Mouse (Mus musculus) layer of hippocampus, adult 8-10 months (tissue): ENCODE data around the gene Bbs5. TPM values are rescaled to one million over a fixed set of nuclear protein-coding genes. Genes with fewer than 3 reads are reported as not detected.
"Not testable (repeated sequence)": the region's sequence is repeated elsewhere in the genome, so short reads cannot be mapped to it uniquely, and the experiment has no call there.

ENCODE experiments used
- DNase-seq, 2 experiments: peaks; one replicate each; pipeline ENCODE4 v3.0.0; 2022; ENCODE audit warnings: low spot score in 2 of 2
- total RNA-seq, 4 experiments: library from RNA; stranded (reverse); gene quantifications; 2 replicates each; pipeline ENCODE4 v1.2.4; 2022

Gene Bbs5
- total RNA-seq = 10 to 100 TPM; 26.4 to 33.3 (median 30.0) TPM

DNA sequence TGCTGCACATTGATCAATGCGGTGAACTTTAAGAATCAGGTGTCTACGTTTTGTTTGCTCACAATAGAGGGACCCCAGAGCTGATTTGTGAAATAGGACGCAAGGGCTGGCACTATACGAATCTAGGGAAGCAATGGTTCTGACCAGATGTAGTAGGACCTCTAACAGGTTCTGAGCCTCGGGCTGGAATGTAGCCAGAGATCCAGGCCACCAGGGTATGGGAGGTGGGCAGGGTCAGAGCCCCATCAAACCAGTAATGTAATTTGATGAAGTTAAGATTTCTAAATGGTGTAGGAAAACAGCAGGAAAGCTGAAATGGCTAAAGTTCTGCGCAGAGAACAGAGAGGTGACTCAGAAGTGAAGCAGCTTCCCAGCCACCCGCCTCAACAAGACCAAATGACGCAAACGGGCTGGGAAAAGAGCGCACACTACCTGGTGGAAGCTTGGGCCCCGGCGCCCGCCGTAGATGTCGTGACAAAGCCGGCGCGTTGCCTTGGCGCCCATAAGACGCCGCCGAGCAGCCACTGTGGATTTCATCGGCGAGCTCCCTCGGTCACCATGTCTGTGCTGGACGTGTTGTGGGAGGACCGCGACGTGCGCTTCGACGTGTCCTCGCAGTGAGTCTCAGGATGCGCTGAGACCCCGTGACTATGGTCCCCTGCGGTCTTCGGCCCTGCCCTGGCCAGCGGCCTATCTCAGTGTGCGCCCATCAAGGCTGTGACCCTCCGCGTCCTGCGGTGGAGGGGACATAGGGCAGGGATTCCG, at the start of gene Bbs5:
TSS of gene Bbs5 (plus strand) at position 446 of the 765 bp plus-strand sequence.
- DNase-seq = peak; percentile 92 to 96

GRCm38 (mm10) chr2:69603726-69604393, 43.1 kb upstream of the Bbs5 start:
- DNase-seq = no peak

DNA sequence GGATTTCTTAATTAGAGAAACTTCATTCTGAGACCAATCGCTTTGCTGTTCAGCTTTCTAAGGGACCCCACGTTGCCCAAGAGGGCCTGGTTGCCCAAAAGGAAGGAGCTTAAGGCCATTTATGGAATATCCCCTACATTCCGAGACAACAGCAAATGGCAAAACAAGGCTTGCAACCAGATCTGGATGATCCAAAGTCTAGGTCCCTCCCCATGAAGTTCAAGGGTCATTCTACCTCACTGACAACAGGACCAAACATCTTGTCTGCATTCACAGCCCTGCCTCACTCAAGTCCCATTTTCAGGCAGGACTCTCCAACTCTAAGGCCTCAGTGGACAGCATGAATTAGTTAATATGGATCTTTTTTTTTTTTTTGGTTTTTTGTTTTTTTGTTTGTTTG, 40.4 kb upstream of the Bbs5 start:
- no peak for DNase-seq

DNA sequence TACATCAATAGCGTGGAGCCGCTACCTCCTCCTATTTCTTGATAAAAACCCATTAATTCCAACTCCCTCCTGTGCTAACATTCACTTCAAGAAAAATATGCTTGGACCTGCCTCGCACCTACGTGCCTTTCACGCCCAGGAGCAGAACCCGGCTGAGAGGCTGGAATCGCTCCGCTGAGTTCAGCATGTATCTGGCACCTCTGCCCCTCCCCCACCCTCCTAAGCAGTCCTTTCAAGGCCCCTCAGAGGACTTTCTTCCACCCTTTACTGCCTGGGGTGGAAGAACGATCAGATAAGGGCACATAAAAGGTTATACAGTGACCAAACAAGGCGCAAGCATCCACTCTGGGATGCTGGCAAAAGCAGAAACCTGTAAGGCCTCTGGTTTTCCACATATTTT, 34.7 kb upstream of the Bbs5 start:
- DNase-seq = no peak

DNA sequence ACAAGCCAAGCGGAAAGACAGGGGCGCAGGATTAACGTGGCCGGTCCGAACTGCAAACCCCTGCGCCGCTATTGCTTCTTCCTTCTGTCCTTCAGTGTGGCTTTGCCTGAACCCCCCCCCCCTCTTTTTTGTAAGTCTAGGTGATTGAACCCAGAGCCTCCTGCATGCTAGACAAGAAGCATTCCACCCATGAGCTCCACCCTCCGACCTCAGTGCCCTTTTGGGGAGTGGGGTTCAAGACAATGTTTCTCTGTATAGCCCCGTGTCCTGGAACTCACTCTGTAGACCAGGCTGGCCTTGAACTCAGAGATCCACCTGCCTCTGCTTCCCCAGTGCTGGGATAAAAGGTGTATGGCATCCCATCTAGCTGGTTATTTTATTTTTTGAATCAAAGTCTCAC, 34.3 kb upstream of the Bbs5 start:
- no peak for DNase-seq

DNA sequence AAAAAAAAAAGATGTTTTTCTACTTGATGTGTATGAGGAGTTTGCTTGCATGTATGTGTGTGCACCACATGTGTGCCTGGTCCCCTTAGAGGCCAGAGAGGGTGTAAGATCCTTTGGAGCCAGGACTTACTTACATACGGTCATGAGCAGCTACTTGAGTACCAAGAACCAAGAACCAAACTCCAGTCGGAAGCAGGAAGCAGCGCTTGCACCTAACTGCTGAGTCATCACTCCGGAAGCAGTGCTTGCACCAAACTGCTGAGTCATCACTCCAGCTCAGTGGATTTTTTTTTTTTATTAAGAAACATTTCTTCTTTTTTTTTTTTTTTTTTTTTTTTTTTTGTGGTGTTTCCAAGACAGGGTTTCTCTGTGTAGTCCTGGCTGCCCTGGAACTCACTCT, 33.7 kb upstream of the Bbs5 start:
- DNase-seq = no peak

DNA sequence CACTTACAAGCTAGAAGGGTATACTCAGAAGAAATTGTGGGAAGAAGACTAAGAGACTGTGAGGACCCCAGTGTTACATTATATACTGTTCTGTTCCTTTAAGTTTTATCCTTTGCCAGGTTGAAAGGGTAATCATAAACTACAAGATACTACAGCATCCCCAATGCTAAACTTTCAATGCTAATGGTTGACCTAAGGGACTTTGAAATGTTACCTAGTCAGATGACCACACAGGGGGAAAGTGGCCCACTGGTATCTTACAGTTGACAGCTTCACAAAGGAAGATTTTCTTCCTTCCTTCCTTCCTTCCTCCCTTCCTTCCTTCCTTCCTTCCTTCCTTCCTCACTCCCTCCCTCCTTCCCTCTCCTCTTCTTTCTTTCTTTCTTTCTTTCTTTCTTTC, 28.6 kb upstream of the Bbs5 start:
- no peak for DNase-seq

GRCm38 (mm10) chr2:69619286-69619685, 27.7 kb upstream of the Bbs5 start:
- DNase-seq = no peak

DNA sequence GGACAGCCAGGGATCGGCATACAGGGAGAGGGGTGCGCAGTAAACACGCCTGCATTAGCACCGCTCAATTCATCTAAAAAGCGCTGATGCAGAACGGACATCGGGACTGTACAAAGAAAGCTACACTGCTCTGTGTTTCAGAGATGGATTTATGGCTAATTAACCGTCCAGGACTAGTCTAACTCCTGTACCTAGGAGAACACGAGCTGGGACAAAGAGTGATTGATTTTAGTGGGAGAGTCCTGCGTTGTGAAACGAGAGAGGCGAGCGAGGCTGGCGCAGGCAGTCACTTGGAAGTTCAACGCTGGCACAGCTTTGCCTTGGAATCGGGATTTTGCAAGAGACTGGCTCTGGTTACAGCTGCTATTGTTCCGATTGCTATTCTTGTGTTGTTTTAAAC, 17.8 kb upstream of the Bbs5 start:
- no peak for DNase-seq

DNA sequence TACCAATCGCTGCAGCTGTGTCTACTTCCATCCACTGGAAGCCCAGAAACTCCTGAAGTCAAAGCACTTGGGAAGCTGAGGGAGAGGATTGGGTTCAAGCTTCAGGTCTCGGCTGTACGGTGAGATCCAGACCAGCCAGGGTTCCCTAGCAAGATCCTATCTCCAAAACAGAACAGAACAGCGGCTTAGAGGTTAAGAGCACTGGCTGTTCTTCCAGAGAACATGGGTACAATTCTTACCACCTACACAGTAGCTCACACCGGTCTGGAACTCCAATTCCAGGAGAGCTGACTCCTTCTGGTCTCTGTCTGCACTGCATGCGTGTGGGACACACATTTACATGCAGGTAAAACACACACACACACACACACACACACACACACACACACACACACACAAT, 17.1 kb upstream of the Bbs5 start:
- no peak for DNase-seq

GRCm38 (mm10) chr2:69630792-69631191, 16.2 kb upstream of the Bbs5 start:
- no peak for DNase-seq

- no peak for DNase-seq
Observed at GRCm38 (mm10) chr2:69631449-69631848, 15.5 kb upstream of the Bbs5 start.

DNA sequence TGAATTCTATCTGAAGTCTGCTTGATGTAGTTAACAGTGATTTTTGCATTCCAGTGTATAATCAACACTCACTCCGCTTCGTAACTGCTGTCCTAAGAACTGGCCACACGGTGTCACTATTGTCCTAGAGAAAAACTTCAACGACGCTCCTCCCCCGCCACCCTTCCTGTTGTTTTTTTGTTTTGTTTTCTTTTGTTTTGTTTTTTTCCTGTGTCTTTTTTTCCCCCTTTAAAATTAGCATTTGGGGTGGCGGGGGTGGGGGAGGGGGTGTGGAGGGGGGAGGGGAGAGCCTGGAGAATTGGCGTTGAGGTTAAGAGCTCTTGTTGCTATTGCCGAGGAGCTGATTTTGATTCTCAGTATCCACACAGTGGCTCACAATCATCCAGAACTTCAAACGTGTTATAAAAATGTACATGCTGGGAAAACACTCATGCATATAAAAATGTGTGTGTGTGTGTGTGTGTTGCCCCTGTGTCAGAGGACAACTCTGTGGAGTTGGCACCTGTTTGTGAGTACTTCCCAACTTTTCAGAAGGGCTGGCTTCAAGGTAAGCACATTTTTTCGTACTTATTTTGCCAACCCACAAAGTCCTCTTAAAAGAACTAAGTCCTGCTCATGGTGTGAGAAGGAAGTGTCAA, 11.8 kb upstream of the Bbs5 start:
- DNase-seq = no peak

GRCm38 (mm10) chr2:69635807-69636206, 11.2 kb upstream of the Bbs5 start:
- no peak for DNase-seq

DNA sequence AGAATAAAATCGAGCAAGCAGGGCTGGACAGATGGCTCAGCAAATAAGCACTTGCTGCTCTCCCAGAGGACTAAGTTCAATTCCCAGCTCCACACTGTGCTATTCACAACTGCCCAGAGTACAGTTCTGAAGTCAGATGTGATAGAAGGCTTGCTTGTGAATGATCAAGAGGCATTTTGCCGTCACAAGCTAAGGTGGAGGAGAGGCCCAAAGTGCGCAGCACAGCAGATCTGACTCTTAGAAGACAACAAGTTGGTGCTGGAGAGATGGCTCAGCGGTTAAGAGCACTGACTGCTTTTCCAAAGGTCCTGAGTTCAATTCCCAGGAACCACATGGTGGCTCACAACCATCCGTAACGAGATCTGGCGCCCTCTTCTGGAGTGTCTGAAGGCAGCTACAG, 9.0 kb upstream of the Bbs5 start:
- not testable (repeated sequence) for DNase-seq

DNA sequence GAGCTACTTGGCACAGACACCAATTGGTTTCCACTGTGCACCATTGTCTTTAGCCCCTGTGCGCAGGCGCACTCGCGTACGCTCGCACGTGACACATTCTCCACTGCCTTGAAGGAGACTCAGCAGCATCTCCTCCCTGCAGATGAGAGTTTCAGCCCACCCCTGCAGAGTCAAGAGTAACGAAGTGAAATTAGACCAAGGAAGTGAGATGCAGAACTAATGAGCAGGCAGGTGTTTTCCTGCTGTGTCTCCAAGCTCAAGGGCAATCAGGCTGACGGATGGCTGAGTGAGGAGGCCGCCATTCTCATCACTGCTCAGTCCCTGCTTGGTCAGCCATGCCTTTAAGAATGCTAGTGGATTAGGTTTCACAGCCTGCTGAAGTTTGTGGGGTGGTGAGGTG, 6.9 kb upstream of the Bbs5 start:
- DNase-seq = no peak

DNA sequence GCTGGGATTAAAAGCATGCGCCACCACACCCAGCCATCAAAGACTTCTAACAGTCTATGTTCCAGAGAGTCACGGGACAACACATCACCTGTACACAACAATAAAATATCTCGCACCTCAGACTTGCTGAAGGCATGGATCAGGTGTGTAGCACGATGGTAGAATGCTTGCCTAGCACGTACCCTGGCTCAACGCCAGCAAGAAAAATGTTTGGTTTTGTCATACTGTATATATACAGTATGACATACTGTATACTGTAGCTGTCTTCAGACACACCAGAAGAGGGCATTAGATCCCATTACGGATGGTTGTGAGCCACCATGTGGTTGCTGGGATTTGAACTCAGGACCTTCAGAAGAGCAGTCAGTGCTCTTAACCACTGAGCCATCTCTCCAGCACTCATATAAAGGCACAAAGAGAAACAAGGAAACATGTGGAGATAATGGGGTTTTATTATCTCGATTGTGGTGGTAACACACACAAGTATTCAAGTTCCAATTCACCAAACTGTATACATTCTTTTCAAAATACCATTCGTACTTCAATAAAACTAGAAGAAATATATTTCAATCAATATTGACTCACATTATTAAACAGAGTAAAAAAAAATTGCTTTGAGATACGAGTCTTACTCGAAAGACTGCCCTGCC, 1.9 kb upstream of the Bbs5 start:
- no peak for DNase-seq

- DNase-seq = no peak
Observed at GRCm38 (mm10) chr2:69649716-69650115, 2.7 kb downstream of the Bbs5 start.

DNA sequence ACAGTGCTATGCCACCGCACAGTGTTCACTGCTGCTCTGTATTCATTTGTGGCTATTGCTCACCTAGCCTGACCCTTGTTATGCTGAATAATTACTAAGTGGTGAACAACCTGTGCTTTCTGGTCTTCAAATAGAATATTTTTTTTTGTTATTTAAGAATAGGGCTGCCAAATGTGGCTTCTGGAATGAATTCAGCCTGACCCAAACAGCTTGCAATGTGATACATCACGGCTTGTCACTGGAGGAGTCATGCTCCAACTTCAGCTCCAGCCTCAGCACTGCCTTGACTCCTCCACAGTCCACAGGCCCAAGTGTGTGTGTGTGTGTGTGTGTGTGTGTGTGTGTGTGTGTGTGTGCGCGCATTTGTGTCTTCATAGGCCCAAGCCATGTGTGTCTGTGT, 12.4 kb downstream of the Bbs5 start:
- no peak for DNase-seq

- no peak for DNase-seq
Observed at GRCm38 (mm10) chr2:69663827-69664476, 17.0 kb downstream of the Bbs5 start.

DNA sequence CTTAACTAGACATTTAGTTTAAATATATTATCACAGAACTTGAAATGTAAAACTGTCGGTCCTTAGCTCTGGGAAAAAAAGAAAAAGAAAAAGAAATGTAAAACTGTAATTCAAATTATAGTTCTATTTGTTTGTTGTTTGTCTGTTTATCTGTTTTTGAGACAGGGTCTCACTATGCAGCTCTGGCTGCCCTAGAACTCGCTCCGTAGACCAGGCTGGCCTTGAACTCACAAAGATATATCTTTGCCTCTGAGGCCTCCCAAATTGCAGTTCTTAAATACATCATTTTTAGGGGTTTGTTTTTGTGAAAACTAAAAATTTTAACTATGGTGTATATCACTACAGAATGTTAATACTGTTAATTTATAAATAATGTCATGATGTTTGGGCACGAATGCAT, 20.7 kb downstream of the Bbs5 start:
- DNase-seq = no peak

DNA sequence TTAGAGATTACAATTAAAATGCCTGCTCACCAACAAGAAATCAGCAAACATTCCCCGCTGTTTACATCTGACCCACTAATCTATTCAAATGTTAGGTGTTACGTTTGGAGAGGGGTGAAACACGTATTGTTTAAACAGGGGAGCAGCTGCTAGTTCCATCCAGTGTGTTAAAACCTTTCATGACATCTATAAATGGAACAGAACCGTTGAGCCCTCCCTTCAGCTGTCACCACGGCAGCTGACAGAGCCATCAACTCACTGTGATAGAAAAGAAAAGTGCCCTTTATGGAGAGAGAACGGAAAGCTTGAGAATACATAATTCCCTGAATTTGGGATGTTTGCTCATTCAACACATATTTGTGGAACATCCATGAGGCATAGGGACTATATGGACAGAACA, 21.4 kb downstream of the Bbs5 start:
- DNase-seq = no peak
